Comparison of ENCODE assay signal across 8 mouse cellular contexts in the genomic region with DNA sequence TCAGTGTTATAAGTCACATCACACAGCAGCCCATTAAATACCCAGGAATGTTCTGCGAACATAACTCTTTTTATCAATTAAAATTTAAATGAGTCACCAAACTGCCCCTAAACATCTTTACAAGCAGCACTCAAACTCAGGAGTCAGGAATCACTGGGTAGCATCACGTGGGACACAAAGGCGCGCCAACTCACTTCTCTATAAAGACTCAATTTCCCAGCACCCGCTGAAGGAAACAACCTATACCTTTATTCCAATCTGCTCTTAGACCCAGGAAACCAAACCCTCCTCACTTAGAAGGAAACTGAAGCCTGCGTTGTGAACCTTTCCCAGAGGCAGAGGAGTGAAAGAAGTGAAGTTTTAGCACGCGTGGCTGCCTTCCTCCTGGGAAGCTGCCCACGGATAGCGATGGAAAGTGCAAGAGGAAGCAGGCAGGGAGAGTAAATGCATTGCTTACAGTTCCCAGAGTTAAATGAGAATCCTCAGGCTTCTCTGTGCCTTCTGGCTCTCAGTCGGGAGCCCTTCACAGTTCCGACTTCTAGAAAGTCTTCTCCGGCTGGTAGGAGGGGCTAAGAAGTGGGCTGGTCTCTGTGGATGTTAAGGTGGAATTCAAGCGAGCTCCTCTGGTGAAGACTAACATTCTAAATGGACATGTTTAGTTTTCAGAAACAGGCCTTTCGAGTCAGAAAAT. TPM values are rescaled to one million over a fixed set of nuclear protein-coding genes. Genes with fewer than 3 reads are reported as not detected.
A peak's percentile ranks its signal among the peaks of the same experiment; 100 is the strongest.
DNase-seq lines count a peak whose midpoint lies in the region; ATAC-seq lines count a peak whose summit lies in the region.

A gene (minus strand): TSS at position 557 of the 691 bp plus-strand sequence.

- peaks cover 6% of the 10 kb centered on the region; the same call in 1 of the 2 replicates for H3K4me1 ChIP-seq in embryonic facial prominence, embryonic 12.5 days
- no peaks in the 10 kb centered on the region; the same call in 1 of the 2 replicates for H3K4me1 ChIP-seq in liver, embryonic 16.5 days (ENCODE audit: control insufficient read depth, low read depth, low read length)
- no peaks in the 10 kb centered on the region for H3K4me1 ChIP-seq in neural tube, embryonic 11.5 days (ENCODE audit: control insufficient read depth, insufficient read depth, low read length)

- H3K27me3 ChIP-seq in embryonic facial prominence, embryonic 12.5 days = no peaks in the 10 kb centered on the region
- H3K27me3 ChIP-seq in liver, embryonic 16.5 days (ENCODE audit: control insufficient read depth, insufficient read depth, low read depth, low read length) = no peaks in the 10 kb centered on the region
- H3K27me3 ChIP-seq in neural tube, embryonic 11.5 days (ENCODE audit: control insufficient read depth, insufficient read depth, low read length) = no peaks in the 10 kb centered on the region

- ATAC-seq in CD4-positive, CD25-positive, alpha-beta regulatory T cell, adult 4 months = no peak
- ATAC-seq in embryonic facial prominence, embryonic 12.5 days (ENCODE audit: insufficient number of reproducible peaks, insufficient read depth, low FRiP score, low TSS enrichment) = peak; percentile 77; the same call in 1 of the 2 replicates
- peak; percentile 84 for ATAC-seq in liver, embryonic 16.5 days (ENCODE audit: low read depth)
- ATAC-seq in neural tube, embryonic 11.5 days (ENCODE audit: insufficient read depth, low FRiP score, low TSS enrichment) = no peak

- H3K9ac ChIP-seq in embryonic facial prominence, embryonic 12.5 days = peak within 1 kb of the TSS; percentile 46
- peak within 1 kb of the TSS; percentile 77 for H3K9ac ChIP-seq in liver, embryonic 16.5 days (ENCODE audit: low read depth, low read length)
- peak within 1 kb of the TSS; percentile 11; the same call in 1 of the 2 replicates for H3K9ac ChIP-seq in neural tube, embryonic 11.5 days (ENCODE audit: low read length)

- WGBS in embryonic facial prominence, embryonic 12.5 days = 15% methylated on average over 15 of the region's 15 CpGs
- 5% methylated on average over 15 of the region's 15 CpGs for WGBS in liver, embryonic 16.5 days (ENCODE audit: insufficient replicate concordance)
- 30% methylated on average over 15 of the region's 15 CpGs for WGBS in neural tube, embryonic 11.5 days

- peak within 1 kb of the TSS; percentile 83 for H3K27ac ChIP-seq in embryonic facial prominence, embryonic 12.5 days
- peak within 1 kb of the TSS; percentile 88 for H3K27ac ChIP-seq in liver, embryonic 16.5 days (ENCODE audit: low read length)
- no peak within 1 kb of the TSS for H3K27ac ChIP-seq in neural tube, embryonic 11.5 days (ENCODE audit: low read depth, low read length)

- peak; percentile 10 for DNase-seq in CD4-positive, CD25-positive, alpha-beta regulatory T cell, adult 2 months (ENCODE audit: low read depth, low spot score)
- DNase-seq in heart, adult 8-10 months (ENCODE audit: low spot score) = peak; percentile 45
- DNase-seq in kidney, adult 8-10 months = peak; percentile 37 to 42
- DNase-seq in neural tube, embryonic 11.5 days (ENCODE audit: low spot score) = peak; percentile 11
- peak; percentile 20 for DNase-seq in testis, postnatal 14 days (ENCODE audit: low spot score)

- no peaks in the 10 kb centered on the region for H3K9me3 ChIP-seq in embryonic facial prominence, embryonic 12.5 days
- H3K9me3 ChIP-seq in liver, embryonic 16.5 days (replicated peaks; ENCODE audit: control insufficient read depth, low read length) = no peaks in the 10 kb centered on the region
- H3K9me3 ChIP-seq in neural tube, embryonic 11.5 days (ENCODE audit: control insufficient read depth, low read length) = no peaks in the 10 kb centered on the region

- H3K4me3 ChIP-seq in embryonic facial prominence, embryonic 12.5 days = peak within 1 kb of the TSS; percentile 42
- H3K4me3 ChIP-seq in liver, embryonic 16.5 days (ENCODE audit: low read depth, low read length) = peak within 1 kb of the TSS; percentile 74
- H3K4me3 ChIP-seq in neural tube, embryonic 11.5 days (ENCODE audit: low read depth, low read length) = peak within 1 kb of the TSS; percentile 25

- peak within 1 kb of the TSS; percentile 57 for H3K4me2 ChIP-seq in embryonic facial prominence, embryonic 12.5 days (replicated peaks)
- peak within 1 kb of the TSS; percentile 72 for H3K4me2 ChIP-seq in liver, embryonic 16.5 days (ENCODE audit: low read depth, low read length)
- H3K4me2 ChIP-seq in neural tube, embryonic 11.5 days (ENCODE audit: low read depth) = peak within 1 kb of the TSS; percentile 25

- no peaks in the 10 kb centered on the region for H3K36me3 ChIP-seq in embryonic facial prominence, embryonic 12.5 days
- H3K36me3 ChIP-seq in liver, embryonic 16.5 days (ENCODE audit: control insufficient read depth, insufficient read depth) = no peaks in the 10 kb centered on the region
- no peaks in the 10 kb centered on the region for H3K36me3 ChIP-seq in neural tube, embryonic 11.5 days (ENCODE audit: control insufficient read depth, insufficient read depth, low read length)

RNA-seq across cellular contexts. Expression of the gene that starts here (rescaled TPM):
- polyA plus RNA-seq in CD4-positive, CD25-positive, alpha-beta regulatory T cell, adult 4 months (2017; shearing (Covaris generic)) = not detected
- 15.3 and 15.4 TPM in 2 replicates for polyA plus RNA-seq in embryonic facial prominence, embryonic 12.5 days (2016; fragmentation: Nextera tagmentation; extraction: Ambion mirVana)
- 1 to 10 TPM; 2.5 to 4.5 (median 2.9) TPM for total RNA-seq in heart, adult 8-10 months (2022)
- polyA plus RNA-seq in liver, embryonic 16.5 days (2015; fragmentation: Nextera tagmentation; extraction: Ambion mirVana) = 5.4 and 5.7 TPM in 2 replicates
- polyA plus RNA-seq in neural tube, embryonic 11.5 days (2014; fragmentation: Nextera tagmentation; extraction: Ambion mirVana) = 4.7 and 5.4 TPM in 2 replicates

Comparison
In these comparisons a context has a peak if more than half of its experiments do, and no peak if none do; other contexts are left out.
1. ATAC-seq: peak in embryonic facial prominence, embryonic 12.5 days (single experiment) and liver, embryonic 16.5 days (single experiment); none in CD4-positive, CD25-positive, alpha-beta regulatory T cell, adult 4 months (single experiment) and neural tube, embryonic 11.5 days (single experiment).
2. H3K9ac ChIP-seq: peak in every context shown above with its lines; median percentile 77 in liver, embryonic 16.5 days; 46 in embryonic facial prominence, embryonic 12.5 days; 11 in neural tube, embryonic 11.5 days.
3. Peak in every context shown above with its lines, with median percentiles within 50 percentile points of each other: DNase-seq, H3K4me2 ChIP-seq and H3K4me3 ChIP-seq.